Mouse (Mus musculus): ENCODE results near the gene Batf2.

GRCm38 (mm10) chr19:6132171-6132827 lies 8.5 kb upstream of the Batf2 start:
- TF ChIP-seq GATA1 (IDR thresholded peaks at IDR 0.05; ENCODE audit: low read length) (peak; percentile 92), TAL1 (IDR thresholded peaks at IDR 0.05; ENCODE audit: low read length) (peak; percentile 97)
